Mouse (Mus musculus) gastrocnemius, postnatal 25 days (tissue): ENCODE measurements around the gene Ctns. TPM values are rescaled to one million over a fixed set of nuclear protein-coding genes. Genes with fewer than 3 reads are reported as not detected.

Experiments
- DNase-seq: peaks from one replicate; pipeline ENCODE4 v3.0.0; 2022
- total RNA-seq, 2 experiments: library from RNA; stranded (reverse); gene quantifications; 1 replicate in 1 of 2; 2 replicates in 1 of 2; pipeline ENCODE4 v1.2.3; 2021

The Ctns gene
- total RNA-seq, 2 experiments from 2014 or later, result 5.6 to 7.4 TPM

GRCm38 (mm10) chr11:73193047-73193446, 5.8 kb downstream of the Ctns start:
- DNase-seq, result no peak

- no peak for DNase-seq
Observed at GRCm38 (mm10) chr11:73187231-73187630, 11.6 kb downstream of the Ctns start.

- DNase-seq, result no peak
Observed at GRCm38 (mm10) chr11:73185872-73186615, 12.8 kb downstream of the Ctns start.

GRCm38 (mm10) chr11:73177895-73178294, 20.9 kb downstream of the Ctns start:
- DNase-seq, result no peak

GRCm38 (mm10) chr11:73177509-73177875, 21.4 kb downstream of the Ctns start:
- DNase-seq, result peak; percentile 83

GRCm38 (mm10) chr11:73176608-73177508, 22.0 kb downstream of the Ctns start, which contains the start of the genes Emc6 and Tax1bp3:
Gene Emc6 (minus strand): TSS chr11:73177037.
Gene Tax1bp3 (plus strand): TSS chr11:73177083.
- peak; percentile 98 for DNase-seq

- no peak for DNase-seq
Observed at GRCm38 (mm10) chr11:73176186-73176585, 22.7 kb downstream of the Ctns start.

- DNase-seq, result no peak
Observed at GRCm38 (mm10) chr11:73175612-73176011, 23.2 kb downstream of the Ctns start.

GRCm38 (mm10) chr11:73172186-73172585, 26.7 kb downstream of the Ctns start:
- peak; percentile 64 for DNase-seq

- no peak for DNase-seq
Observed at GRCm38 (mm10) chr11:73169231-73169630, 29.6 kb downstream of the Ctns start.

- no peak for DNase-seq
Observed at GRCm38 (mm10) chr11:73168576-73168975, 30.3 kb downstream of the Ctns start.

- no peak for DNase-seq
Observed at GRCm38 (mm10) chr11:73168071-73168470, 30.8 kb downstream of the Ctns start.

GRCm38 (mm10) chr11:73162284-73162683, 36.6 kb downstream of the Ctns start:
- no peak for DNase-seq

GRCm38 (mm10) chr11:73161616-73162015, 37.2 kb downstream of the Ctns start:
- DNase-seq, result no peak

- DNase-seq, result peak; percentile 81
Observed at GRCm38 (mm10) chr11:73160811-73161200, 38.0 kb downstream of the Ctns start.

- peak; percentile 68 for DNase-seq
Observed at GRCm38 (mm10) chr11:73159957-73160810, 38.7 kb downstream of the Ctns start, which contains the start of gene P2rx5. Gene P2rx5 (plus strand): TSS chr11:73160421.

GRCm38 (mm10) chr11:73155071-73155470, 43.8 kb downstream of the Ctns start:
- DNase-seq, result no peak

GRCm38 (mm10) chr11:73148209-73148608, 50.6 kb downstream of the Ctns start:
- no peak for DNase-seq

- DNase-seq, result no peak
Observed at GRCm38 (mm10) chr11:73146975-73147365, 51.9 kb downstream of the Ctns start.

GRCm38 (mm10) chr11:73146026-73146974, 52.5 kb downstream of the Ctns start:
- peak; percentile 47 for DNase-seq

GRCm38 (mm10) chr11:73144261-73144681, 54.6 kb downstream of the Ctns start:
- DNase-seq, result peak; percentile 30
